Mouse (Mus musculus): Measurements from ENCODE around the gene Cd2bp2. TPM values are rescaled to one million over a fixed set of nuclear protein-coding genes. Genes with fewer than 3 reads are reported as not detected.

Cd2bp2 gene
- polyA plus RNA-seq, 1 experiment from 2014 or later: 91.6 TPM

DNA sequence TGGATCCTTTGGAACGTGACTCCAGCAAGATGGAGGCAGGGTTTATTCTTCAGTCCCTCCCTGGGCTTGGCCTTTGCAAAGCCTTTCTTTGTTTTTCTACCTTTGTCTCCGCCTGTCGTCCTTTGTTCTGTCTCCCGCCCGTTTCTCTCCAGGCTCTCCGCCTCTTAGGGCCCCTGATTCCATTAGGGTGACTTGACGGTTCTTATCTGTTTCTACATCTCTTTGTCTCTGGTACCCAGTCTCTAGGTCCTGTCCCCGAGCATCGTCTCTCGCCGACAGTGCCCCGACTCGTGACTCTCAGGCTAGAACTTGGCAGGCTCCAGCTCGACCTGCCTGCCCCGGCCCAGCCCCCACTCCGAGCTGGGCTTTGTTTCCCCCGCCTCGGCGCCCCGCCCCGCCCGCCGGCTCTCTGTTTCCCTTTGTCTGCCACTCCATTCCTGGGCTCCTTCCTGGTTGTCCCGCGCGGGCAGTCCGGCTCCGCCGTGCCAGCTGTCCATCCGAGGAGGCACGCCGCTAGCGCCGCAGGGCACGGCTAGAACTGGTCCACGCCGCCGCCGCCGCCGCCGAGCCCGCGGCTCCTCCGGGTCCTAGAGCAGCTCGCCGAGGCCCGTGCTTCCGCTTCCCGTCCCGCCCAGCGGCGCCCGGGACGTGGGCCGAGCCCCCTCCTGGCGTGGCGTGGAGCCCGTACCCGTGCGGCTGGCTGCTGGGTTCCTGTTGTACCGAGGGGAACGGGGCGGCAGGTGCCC lies 36.9 kb upstream of the Cd2bp2 start, which contains the start of the genes Zfp553 and Sept1:
Zfp553 (plus strand) TSS at position 440 of the 746 bp plus-strand sequence.
Sept1 (minus strand) TSS at position 509 of the 746 bp plus-strand sequence.
- DNase-seq (ENCODE audit: low spot score) (peak; percentile 95), ATAC-seq (ENCODE audit: insufficient read depth, low FRiP score, low TSS enrichment) (peak; percentile 86)
- peak within 1 kb of the TSS; percentile 98 for H3K27ac ChIP-seq (ENCODE audit: low read depth, low read length)
- H3K4me3 ChIP-seq (ENCODE audit: low read depth, low read length): peak within 1 kb of the TSS; percentile 94
- under 1% methylated on average over 64 of the region's 64 CpGs for WGBS
- no peaks in the 10 kb centered on the region for H3K27me3 ChIP-seq (ENCODE audit: control insufficient read depth, insufficient read depth, low read length)
- H3K9me3 ChIP-seq (ENCODE audit: control insufficient read depth, low read length): no peaks in the 10 kb centered on the region
- peaks cover 31% of the 10 kb centered on the region for H3K36me3 ChIP-seq (ENCODE audit: control insufficient read depth, insufficient read depth, low read length)
- H3K4me2 ChIP-seq (ENCODE audit: low read depth): peak within 1 kb of the TSS; percentile 82
- peak within 1 kb of the TSS; percentile 95 for H3K9ac ChIP-seq (ENCODE audit: low read length)
- peaks cover 21% of the 10 kb centered on the region for H3K4me1 ChIP-seq (ENCODE audit: control insufficient read depth, insufficient read depth, low read length)

DNA sequence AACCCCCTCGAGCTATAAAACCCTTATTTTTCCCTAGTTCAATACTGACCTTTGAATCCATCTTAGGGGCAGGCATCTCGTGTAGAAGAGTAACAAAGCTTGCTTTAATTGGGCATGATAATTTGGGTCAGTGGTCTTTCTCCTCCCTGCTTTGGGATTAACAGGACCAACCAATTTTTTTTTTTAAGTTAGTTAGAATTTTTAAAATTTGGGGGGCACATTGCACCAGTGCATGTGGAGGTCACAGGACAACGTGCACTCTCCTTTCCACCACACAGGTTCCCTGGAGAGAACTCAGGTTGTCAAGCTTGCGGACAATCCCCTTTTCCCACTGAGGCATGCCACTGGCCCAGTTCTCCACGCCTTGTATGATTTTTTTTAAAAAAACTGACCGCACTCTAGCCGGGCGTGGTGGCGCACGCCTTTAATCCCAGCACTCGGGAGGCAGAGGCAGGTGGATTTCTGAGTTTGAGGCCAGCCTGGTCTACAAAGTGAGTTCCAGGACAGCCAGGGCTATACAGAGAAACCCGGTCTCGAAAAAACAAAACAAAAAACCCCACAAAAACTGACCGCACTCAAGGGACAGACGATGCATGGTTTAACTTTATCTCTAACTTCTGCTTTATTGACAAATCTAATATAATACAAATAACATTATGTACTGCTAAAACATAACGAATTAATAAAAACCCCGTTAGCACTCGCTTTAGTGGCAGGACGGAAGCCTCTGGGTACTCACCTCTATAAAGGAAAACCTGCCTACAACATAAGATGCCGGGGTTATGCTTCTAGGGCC lies 36.2 kb upstream of the Cd2bp2 start:
- H3K4me2 ChIP-seq (ENCODE audit: low read depth): peak overlapping the region; percentile 82
- H3K9ac ChIP-seq (ENCODE audit: low read length): peak overlapping the region; percentile 95
- DNase-seq (ENCODE audit: low spot score) (no peak), ATAC-seq (ENCODE audit: insufficient read depth, low FRiP score, low TSS enrichment) (no peak)
- H3K9me3 ChIP-seq (ENCODE audit: control insufficient read depth, low read length): no peaks in the 10 kb centered on the region
- H3K4me1 ChIP-seq (ENCODE audit: control insufficient read depth, insufficient read depth, low read length): peaks cover 21% of the 10 kb centered on the region
- H3K4me3 ChIP-seq (ENCODE audit: low read depth, low read length): peak overlapping the region; percentile 94
- peak overlapping the region; percentile 98 for H3K27ac ChIP-seq (ENCODE audit: low read depth, low read length)
- peaks cover 24% of the 10 kb centered on the region for H3K36me3 ChIP-seq (ENCODE audit: control insufficient read depth, insufficient read depth, low read length)
- no peaks in the 10 kb centered on the region for H3K27me3 ChIP-seq (ENCODE audit: control insufficient read depth, insufficient read depth, low read length)
- 9% methylated on average over 20 of the region's 20 CpGs for WGBS

DNA sequence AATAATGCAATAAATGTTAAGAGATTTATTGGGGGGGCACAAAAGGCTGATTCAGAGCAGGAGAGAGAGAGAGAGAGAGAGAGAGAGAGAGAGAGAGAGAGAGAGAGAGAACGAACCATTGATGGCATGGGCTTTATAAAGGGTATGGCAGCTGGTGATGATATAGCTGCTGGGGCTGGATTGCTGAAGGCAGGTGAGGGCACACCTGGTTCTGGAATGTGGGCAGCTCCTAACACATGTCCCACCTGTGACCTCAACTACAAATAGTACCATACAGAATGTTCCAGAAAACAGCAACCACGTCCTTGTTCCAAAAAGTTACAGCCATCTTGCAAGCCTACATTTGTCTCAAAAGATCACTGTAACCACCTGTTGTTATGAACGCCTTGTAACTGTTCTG lies 35.5 kb upstream of the Cd2bp2 start:
- Histone ChIP-seq H3K4me1 (ENCODE audit: control insufficient read depth, insufficient read depth, low read length) (peaks cover 21% of the 10 kb centered on the region), H3K9ac (ENCODE audit: low read length) (peak overlapping the region; percentile 95), H3K27ac (ENCODE audit: low read depth, low read length) (no peak overlapping the region), H3K27me3 (ENCODE audit: control insufficient read depth, insufficient read depth, low read length) (no peaks in the 10 kb centered on the region), H3K36me3 (ENCODE audit: control insufficient read depth, insufficient read depth, low read length) (peaks cover 17% of the 10 kb centered on the region), H3K9me3 (ENCODE audit: control insufficient read depth, low read length) (no peaks in the 10 kb centered on the region), H3K4me2 (ENCODE audit: low read depth) (peak overlapping the region; percentile 82), H3K4me3 (ENCODE audit: low read depth, low read length) (peak overlapping the region; percentile 94)
- ATAC-seq (ENCODE audit: insufficient read depth, low FRiP score, low TSS enrichment) (no peak), DNase-seq (ENCODE audit: low spot score) (no peak)
- WGBS: 83% methylated on average over 3 of the region's 3 CpGs

DNA sequence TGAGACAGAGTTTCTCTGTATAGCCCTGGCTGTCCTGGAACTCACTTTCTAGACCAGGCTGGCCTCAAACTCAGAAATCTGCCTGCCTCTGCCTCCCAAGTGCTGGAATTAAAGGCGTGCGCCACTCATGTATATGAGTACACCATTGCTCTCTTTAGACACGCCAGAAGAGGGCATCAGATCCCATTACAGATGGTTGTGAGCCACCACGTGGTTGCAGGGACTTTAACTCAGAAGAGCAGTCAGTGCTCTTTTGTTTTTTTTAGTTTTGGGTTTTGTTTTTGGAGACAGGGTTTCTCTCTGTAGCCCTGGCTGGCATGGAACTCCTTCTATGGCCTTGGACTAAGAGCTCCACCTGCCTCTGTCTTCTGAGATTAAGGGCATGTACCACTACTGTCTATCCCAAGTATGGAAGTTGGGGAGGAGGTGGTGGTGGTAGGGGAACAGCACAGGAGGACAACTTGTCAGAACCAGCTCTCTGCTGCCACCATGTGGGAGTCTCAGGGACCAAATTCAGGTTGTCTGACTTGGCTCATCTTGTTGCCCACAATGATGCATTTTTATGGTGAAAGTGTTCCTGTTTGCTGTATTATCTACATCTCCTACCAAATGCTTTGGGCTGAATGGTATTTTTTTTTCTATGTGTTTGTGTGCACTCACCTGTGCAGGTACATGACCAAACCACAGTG lies 32.9 kb upstream of the Cd2bp2 start:
- Histone ChIP-seq H3K9ac (ENCODE audit: low read length) (no peak overlapping the region), H3K36me3 (ENCODE audit: control insufficient read depth, insufficient read depth, low read length) (peaks cover 4% of the 10 kb centered on the region), H3K4me2 (ENCODE audit: low read depth) (no peak overlapping the region), H3K27me3 (ENCODE audit: control insufficient read depth, insufficient read depth, low read length) (no peaks in the 10 kb centered on the region), H3K9me3 (ENCODE audit: control insufficient read depth, low read length) (no peaks in the 10 kb centered on the region), H3K4me3 (ENCODE audit: low read depth, low read length) (no peak overlapping the region), H3K4me1 (ENCODE audit: control insufficient read depth, insufficient read depth, low read length) (peaks cover 14% of the 10 kb centered on the region), H3K27ac (ENCODE audit: low read depth, low read length) (no peak overlapping the region)
- WGBS: 64% methylated on average over 4 of the region's 4 CpGs
- ATAC-seq (ENCODE audit: insufficient read depth, low FRiP score, low TSS enrichment) (no peak), DNase-seq (ENCODE audit: low spot score) (peak; percentile 72)

DNA sequence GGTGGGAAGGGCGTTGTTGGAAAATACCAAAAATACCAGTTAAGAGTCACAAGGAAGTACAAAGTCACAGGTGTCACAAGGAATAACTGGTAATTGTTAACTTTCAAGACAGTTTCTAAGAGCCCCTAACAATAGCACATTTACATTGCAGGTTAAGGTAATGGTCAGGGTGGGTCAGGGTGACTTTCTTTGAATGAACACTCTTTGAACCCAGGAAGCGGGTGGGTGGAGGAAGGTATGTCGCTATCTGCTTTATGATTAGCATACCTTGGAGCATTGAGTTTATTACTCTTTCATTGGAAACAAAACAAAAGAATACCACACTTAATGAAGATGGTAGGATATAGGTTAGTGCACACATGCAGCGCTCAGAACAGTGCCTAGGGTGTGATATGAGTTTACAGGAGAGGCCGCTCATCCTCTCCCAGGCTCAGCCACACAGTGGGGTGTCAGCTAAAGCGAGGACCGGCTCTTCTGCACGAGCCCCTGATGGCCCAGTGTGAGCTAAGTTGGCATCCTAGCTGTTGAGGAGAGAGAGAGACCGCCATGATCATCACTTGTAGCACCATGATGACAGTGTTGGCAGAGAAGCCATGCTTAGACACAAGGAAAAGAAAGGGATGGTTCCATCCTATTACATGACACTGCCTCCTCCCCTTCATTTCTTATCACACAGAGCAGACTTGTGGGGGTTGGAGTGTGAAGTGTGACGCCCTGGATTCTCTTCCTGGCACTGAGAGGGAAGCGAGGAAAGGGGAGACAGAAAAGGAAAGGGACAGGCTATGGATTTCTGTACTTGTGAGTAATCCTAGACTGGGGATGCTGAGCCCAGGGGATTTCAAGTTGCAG lies 29.5 kb upstream of the Cd2bp2 start:
- H3K27ac ChIP-seq (ENCODE audit: low read depth, low read length): no peak overlapping the region
- DNase-seq (ENCODE audit: low spot score) (no peak), ATAC-seq (ENCODE audit: insufficient read depth, low FRiP score, low TSS enrichment) (no peak)
- H3K9ac ChIP-seq (ENCODE audit: low read length): no peak overlapping the region
- H3K4me1 ChIP-seq (ENCODE audit: control insufficient read depth, insufficient read depth, low read length): peaks cover 2% of the 10 kb centered on the region; the same call in 1 of the 2 replicates
- H3K4me3 ChIP-seq (ENCODE audit: low read depth, low read length): no peak overlapping the region
- H3K9me3 ChIP-seq (ENCODE audit: control insufficient read depth, low read length): no peaks in the 10 kb centered on the region
- H3K27me3 ChIP-seq (ENCODE audit: control insufficient read depth, insufficient read depth, low read length): no peaks in the 10 kb centered on the region
- no peak overlapping the region for H3K4me2 ChIP-seq (ENCODE audit: low read depth)
- 90% methylated on average over 11 of the region's 11 CpGs for WGBS
- peaks cover 4% of the 10 kb centered on the region for H3K36me3 ChIP-seq (ENCODE audit: control insufficient read depth, insufficient read depth, low read length)

DNA sequence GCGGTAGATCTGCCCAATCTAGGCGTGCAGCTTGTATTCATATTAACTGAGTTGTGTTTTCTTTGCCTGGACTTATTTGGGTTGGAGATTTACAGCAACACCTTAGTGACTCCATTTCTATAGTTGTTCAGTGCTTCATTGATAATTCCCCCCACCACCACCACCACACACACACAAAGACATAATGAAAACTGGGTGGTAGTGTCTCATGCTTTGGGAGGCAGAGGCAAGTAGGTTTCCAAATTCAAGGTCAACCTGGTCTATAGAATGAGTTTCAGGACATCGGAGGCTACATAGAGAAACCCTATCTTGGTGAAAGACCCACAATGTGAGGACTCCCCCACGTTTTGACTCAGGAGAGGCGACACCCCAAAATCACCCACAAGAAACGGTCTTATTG lies 28.8 kb upstream of the Cd2bp2 start:
- no peaks in the 10 kb centered on the region for H3K9me3 ChIP-seq (ENCODE audit: control insufficient read depth, low read length)
- H3K27me3 ChIP-seq (ENCODE audit: control insufficient read depth, insufficient read depth, low read length): no peaks in the 10 kb centered on the region
- ATAC-seq (ENCODE audit: insufficient read depth, low FRiP score, low TSS enrichment) (no peak), DNase-seq (ENCODE audit: low spot score) (no peak)
- peaks cover 4% of the 10 kb centered on the region for H3K36me3 ChIP-seq (ENCODE audit: control insufficient read depth, insufficient read depth, low read length)
- WGBS: 85% methylated on average over 6 of the region's 6 CpGs
- no peak overlapping the region for H3K9ac ChIP-seq (ENCODE audit: low read length)
- no peak overlapping the region for H3K4me2 ChIP-seq (ENCODE audit: low read depth)
- no peak overlapping the region for H3K27ac ChIP-seq (ENCODE audit: low read depth, low read length)
- H3K4me3 ChIP-seq (ENCODE audit: low read depth, low read length): no peak overlapping the region
- no peaks in the 10 kb centered on the region for H3K4me1 ChIP-seq (ENCODE audit: control insufficient read depth, insufficient read depth, low read length)

DNA sequence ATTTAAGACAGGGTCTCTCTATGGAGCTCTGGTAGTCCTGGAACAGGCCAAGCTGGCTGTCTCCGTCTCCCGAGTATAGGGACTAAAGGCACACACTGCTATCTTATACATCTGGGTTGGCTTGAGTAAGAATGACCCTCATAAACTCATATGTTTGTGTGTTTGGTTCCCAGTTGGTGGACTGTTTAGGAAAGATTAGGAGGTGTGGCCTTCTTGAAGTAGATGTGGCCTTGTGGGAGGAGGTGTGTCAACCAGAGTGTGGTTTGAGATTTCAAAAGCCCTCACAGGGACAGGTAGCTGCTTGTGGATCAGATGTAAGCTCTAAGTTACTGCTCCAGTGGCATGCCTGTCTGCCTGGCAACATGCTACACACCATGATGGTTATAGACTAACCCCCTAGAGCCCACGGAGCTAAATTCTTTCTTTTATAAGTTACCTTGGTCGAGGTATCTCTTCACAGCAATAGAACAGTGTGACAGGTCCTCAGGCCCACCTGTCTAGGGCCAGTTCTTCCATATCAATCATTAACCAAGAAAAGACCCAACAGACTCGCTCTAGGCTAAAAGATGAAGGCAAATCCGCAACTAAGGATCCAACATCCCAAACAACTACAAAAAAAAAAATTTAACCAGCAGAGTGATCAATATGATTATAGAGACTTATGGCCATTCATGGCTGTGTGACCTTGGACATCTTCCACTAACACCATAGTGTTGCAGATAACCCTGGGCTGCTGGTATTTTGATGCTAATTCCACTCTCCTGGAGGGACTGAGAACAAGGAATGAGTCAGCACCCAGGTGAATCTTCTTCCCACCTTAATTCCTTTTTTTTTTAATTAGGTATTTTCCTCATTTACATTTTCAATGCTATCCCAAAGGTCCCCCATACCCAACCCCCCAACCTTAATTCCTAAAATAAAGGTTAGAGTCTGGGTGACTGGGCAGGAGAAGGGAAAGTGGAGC lies 27.9 kb upstream of the Cd2bp2 start:
- Histone ChIP-seq H3K27me3 (ENCODE audit: control insufficient read depth, insufficient read depth, low read length) (no peaks in the 10 kb centered on the region), H3K4me1 (ENCODE audit: control insufficient read depth, insufficient read depth, low read length) (no peaks in the 10 kb centered on the region), H3K4me2 (ENCODE audit: low read depth) (no peak overlapping the region), H3K27ac (ENCODE audit: low read depth, low read length) (no peak overlapping the region), H3K9me3 (ENCODE audit: control insufficient read depth, low read length) (no peaks in the 10 kb centered on the region), H3K9ac (ENCODE audit: low read length) (no peak overlapping the region), H3K4me3 (ENCODE audit: low read depth, low read length) (no peak overlapping the region), H3K36me3 (ENCODE audit: control insufficient read depth, insufficient read depth, low read length) (peaks cover 2% of the 10 kb centered on the region; the same call in 1 of the 2 replicates)
- DNase-seq (ENCODE audit: low spot score) (no peak), ATAC-seq (ENCODE audit: insufficient read depth, low FRiP score, low TSS enrichment) (no peak)
- 85% methylated on average over 6 of the region's 6 CpGs for WGBS

Measured in neural tube, embryonic 11.5 days (tissue).